Mouse (Mus musculus): Measurements from ENCODE around the gene Cpsf6.

The Cpsf6 gene

GRCm38 (mm10) chr10:117335649-117336048 is 44.2 kb downstream of the Cpsf6 start:
- DNase-seq (ENCODE audit: low read depth, low spot score): no peak

GRCm38 (mm10) chr10:117330521-117330920 is 49.3 kb downstream of the Cpsf6 start:
- DNase-seq (ENCODE audit: low read depth, low spot score): no peak

GRCm38 (mm10) chr10:117323782-117324181 is 56.0 kb downstream of the Cpsf6 start:
- no peak for DNase-seq (ENCODE audit: low read depth, low spot score)

- DNase-seq (ENCODE audit: low read depth, low spot score): no peak
Observed at GRCm38 (mm10) chr10:117322630-117323029, 57.2 kb downstream of the Cpsf6 start.

- DNase-seq (ENCODE audit: low read depth, low spot score): no peak
Observed at GRCm38 (mm10) chr10:117320571-117320981, 59.2 kb downstream of the Cpsf6 start.

- no peak for DNase-seq (ENCODE audit: low read depth, low spot score)
Observed at GRCm38 (mm10) chr10:117316391-117316790, 63.4 kb downstream of the Cpsf6 start.

GRCm38 (mm10) chr10:117313133-117313532 is 66.7 kb downstream of the Cpsf6 start:
- no peak for DNase-seq (ENCODE audit: low read depth, low spot score)

- DNase-seq (ENCODE audit: low read depth, low spot score): no peak
Observed at GRCm38 (mm10) chr10:117312168-117312567, 67.6 kb downstream of the Cpsf6 start.

- no peak for DNase-seq (ENCODE audit: low read depth, low spot score)
Observed at GRCm38 (mm10) chr10:117304371-117304770, 75.4 kb downstream of the Cpsf6 start.

GRCm38 (mm10) chr10:117301688-117302087 is 78.1 kb downstream of the Cpsf6 start:
- DNase-seq (ENCODE audit: low read depth, low spot score): no peak

- no peak for DNase-seq (ENCODE audit: low read depth, low spot score)
Observed at GRCm38 (mm10) chr10:117299901-117300520, 79.8 kb downstream of the Cpsf6 start.

- DNase-seq (ENCODE audit: low read depth, low spot score): no peak
Observed at GRCm38 (mm10) chr10:117299106-117299505, 80.7 kb downstream of the Cpsf6 start.

- no peak for DNase-seq (ENCODE audit: low read depth, low spot score)
Observed at GRCm38 (mm10) chr10:117298336-117298735, 81.5 kb downstream of the Cpsf6 start.

Measured in retina, postnatal 7 days (tissue).